Mouse (Mus musculus) telencephalon, adult 2 months (tissue): ENCODE measurements around the gene Nkx3-2.

Source experiments
- DNase-seq: peaks from one replicate; pipeline ENCODE4 v3.0.0-alpha.2; 2011; ENCODE audit warnings: low read depth, low spot score

Gene Nkx3-2

DNA sequence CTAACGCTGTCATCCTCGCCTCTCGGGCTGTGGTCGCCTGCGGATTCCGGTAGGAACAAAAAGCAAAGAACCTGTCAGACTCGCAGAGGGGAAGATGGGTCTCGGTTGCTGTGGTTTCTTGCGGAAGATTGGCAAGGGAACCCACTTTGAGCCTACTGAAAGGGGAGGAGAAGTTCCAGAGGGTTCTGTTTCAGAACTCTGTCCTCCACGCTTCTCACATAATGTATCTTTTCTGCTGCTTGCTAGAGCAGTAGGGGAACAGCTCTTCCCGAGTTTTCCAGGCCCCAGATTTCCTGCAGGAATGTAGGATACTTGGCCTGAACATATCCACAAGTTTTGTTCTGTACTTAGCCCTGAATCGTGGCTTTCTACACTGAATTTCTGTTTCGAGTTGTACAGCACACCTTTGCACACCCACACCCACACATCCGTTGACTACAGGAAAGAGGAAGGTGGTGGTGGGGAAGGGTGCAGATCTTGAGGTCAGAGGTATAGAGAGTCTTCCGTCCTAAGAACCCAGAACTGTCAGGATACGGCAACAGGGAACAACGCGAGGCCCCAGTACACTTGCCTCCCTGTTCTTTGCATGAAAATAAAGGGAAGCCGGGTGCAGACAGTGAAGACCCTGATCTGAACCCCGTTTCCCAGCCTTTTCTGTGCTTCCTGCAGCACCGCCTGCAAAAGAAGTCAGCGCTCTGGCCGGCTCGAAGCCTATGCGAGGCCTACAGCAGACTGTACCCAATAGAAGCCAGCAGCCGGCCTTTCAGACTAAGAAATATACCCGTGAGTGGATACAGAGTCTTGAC, 2.0 kb downstream of the Nkx3-2 start:
- DNase-seq = no peak

DNA sequence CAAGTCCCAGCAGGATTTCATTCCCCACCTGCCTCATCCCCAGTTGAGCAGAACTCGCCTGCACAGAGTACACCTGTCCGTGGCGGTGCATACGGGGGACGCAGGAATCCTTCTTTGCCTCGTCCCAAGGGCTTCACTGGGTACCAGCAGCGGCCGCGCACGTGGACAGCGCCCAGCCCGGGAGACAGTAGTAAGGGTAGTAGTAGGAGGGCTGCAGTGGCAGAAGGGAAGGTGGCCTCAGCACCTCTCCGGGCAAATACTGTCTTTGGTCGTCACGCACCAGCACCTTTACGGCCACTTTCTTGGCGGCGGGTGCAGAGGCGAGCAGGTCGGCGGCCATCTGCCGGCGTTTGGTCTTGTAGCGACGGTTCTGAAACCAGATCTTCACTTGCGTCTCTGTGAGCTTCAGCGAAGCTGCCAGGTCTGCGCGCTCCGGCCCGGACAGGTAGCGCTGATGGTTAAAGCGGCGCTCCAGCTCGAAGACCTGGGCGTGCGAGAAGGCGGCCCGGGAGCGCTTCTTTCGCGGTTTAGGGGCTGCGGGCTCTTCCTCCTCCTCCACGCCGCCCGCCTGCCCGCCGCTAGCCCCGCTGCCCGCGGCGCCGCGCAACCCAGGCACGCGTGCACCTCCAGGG, 2.7 kb downstream of the Nkx3-2 start:
- no peak for DNase-seq

DNA sequence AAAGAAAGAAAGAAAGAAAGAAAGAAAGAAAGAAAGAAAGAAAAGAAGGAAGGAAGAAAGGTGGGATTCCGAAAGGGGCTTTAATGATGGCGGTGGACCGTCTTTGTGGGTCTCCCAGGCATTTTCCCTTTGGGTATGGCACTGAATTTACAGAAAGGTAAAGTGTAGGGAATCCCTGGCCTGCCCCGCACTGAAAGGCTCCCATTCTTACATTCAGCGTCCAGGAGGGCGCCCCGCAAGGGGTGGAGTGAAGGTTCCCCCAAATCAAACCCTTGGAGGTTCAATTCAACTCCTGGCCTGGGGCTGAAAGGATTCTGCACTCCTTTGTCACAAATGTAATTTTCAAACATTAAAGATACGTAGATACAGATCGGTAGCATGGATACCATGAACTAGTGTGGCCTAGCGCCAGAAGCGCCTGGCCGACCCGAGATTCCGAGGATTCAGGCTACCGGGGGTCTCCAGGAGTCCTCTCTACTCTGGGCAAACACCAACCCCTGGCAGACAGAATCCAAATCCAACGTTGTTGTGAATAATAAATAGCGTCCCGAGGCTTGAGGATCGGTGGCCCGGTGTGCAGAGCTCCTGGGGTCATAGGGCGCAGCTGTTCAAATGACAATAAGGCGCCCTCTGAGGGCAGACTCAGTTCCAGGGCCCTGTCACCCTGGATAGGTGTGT, 3.3 kb downstream of the Nkx3-2 start:
- DNase-seq = no peak

DNA sequence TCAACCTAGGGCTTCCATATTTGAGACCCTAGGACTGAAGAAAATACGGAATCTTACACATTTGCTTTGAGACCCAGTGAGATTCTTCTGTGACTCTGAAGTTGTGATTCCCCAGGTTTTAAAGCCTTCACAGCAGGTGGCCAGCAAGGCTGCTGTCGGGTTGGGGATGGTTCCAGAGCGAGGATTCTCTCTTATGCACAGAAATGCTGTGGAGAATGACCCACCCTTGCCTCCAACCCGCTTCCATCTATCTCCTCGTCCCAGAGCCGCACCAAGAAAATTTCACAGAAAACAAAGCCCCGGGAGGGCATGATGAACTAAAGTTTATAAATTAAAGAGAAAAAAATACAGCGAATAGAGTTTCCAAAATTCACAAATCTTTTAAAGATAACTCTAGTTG, 4.2 kb downstream of the Nkx3-2 start:
- DNase-seq = no peak

DNA sequence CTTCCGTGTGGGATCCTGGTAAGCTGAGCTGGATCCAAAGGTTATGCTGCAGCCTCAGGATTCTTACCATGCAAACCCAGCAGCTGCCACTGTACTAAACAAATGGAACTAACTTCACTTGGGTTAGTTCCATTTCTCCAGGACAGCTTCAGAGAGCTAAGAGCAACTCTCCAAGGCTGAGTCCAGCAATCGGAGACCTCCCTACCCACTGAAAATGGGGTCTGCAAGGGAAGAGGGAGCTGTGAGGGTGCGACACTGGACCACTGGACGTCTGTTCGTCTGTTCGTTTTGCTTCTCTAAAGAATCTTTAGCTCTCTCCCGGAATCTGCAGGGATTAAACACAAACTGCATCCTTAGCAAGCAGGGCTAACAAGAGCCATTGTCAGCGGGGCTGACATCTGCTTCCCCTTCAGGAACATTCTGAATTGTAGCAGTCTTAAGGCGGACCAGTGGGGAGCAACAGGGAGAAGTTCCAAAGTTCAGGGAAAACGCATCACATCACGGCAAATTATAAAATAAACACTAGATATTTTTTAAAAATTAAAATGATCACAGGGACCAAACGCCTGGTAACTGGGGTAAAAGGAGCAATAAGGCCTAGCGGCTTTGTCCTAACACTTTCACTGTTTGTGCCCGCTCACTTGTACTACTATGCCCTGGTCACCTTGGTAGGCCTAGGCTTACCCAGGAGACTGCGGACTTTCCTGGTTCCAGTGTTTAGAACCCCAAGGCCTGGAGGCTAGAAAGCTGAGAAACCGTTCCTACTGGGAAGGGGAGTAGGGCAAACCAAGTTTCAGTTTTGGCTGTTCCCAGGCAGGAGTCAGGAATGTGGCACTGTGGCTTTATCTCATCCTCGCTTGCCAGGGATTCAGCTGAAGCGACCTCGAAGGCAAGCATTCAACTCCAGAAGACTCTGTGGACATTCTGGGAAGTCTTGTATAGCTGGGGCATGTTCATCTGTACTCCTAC, 5.3 kb downstream of the Nkx3-2 start:
- no peak for DNase-seq

DNA sequence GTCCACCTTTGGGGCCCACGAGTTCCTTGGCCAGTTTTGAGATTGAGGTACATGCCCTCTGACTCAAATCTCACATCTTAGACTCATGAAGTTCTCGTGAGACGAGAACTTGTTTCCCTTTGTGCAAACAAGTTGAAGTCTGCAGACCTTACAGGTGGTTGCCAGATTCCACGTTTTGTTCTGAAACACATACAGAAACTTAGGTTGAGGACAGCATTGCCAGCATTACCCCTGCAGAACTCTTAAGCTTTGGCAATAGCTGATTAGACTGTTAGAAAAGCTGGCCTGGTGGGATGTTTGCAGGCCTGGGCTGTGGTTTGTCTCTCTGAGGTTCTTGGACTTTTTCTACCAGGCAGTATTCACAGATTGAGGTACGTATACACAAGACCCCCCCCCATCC, 7.0 kb downstream of the Nkx3-2 start:
- no peak for DNase-seq

DNA sequence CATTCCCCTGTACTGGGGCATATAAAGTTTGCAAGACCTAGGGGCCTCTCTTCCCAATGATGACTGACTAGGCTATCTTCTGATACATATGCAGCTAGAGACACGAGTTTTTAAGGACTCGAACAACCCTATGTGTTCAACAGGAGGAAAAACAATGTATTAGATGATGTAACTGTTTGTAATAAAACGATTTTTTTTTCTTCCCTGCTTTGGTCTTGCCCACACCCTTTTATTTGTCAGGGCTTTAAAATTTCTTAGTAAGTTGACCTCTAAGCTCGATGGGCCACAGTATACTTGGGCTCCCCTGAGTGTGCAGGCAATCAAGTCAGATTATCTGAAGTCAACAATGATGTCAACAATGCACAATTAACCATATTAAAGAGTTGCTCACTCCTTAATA, 7.9 kb downstream of the Nkx3-2 start:
- DNase-seq = no peak

DNA sequence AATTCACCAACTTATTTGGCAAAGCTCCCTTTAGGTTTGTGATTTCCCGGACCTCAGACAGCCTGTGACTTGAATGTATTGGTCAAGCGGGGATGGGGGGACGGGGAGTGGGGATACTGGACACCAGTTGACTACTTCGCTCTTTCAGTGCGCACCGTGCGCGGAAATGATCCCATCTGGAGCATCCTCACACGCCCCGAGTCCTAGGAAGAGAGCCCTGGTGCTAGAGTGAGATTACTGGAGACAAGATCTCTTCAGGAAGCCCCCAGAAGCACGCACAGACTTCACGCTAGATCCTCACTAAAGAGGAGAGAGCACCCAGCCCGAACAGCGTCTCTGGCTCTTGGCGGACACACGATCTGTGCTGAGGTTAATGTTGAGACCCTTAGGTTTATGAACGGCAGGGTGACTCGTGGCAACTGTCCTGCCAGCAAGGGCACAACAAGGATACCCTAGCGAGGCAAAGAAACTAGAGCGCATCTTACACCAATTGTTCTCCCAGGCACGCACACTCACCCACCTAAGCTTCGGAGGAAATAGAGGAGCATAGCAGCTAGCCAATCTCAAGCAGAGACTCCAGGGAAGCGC, 8.8 kb downstream of the Nkx3-2 start:
- no peak for DNase-seq

DNA sequence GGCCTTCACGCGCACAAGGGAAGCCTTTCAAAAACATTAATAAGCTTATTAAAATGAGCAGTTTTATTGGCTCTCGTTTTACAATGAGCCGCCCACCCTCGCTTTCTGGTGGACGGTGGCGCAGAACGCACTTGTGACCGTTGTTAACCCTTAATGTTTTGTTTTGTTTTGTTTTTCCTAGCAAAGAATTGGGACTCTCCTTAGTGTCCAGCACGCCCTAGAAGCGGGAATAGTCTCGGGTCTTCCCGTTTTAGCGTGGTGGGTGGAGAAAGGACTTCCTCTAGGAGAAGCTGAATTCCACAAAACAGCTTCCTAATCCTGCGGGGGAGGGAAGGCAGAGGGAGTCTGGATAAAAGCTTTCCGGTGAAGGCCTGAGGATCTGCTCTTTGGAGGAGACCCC, 9.5 kb downstream of the Nkx3-2 start:
- DNase-seq = no peak

DNA sequence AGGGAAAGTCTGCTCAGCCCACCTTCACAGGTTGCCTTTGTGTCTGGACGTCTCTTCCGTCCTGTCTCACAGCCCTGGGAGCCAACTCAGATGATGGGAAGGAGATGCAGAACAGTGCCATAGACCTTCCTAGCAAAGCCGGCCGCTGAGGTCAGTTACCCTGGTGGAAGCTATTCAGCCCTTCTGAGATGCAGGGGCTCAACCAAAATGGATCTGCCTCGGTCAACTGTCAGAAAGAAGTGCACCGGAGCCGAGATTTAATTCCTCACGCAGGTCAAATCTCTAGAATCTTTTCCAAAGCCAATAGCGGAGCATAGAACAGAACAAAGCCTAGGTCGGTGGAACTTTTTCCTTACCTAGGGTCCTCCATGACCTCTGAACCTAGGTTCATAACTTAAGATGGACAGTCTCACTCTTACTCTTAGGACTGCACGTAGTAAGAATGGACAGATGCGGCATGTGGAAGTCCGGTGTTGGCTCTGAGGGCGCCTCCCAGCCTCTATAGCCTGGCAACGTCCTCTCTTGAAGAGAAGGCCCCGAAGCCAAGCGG, 10.0 kb downstream of the Nkx3-2 start:
- DNase-seq = no peak

DNA sequence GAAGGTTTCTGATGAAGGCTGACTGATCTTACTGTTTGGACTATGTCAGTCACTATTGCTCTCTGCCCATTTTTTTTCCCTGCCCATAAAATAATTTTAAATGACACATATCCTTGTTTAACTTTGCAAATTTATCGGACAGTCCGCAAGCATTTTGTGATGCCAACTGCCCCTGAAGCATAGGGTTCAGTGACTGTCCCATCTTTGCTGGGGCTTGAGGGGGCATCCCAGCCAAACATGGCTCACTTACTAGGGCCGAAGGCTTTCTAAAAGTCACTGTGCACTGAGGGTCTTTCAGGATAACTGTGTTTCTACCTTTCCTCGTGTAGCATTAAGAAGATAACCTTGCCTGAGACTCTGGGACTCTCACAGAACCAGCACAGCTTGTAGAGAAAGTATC, 11.6 kb downstream of the Nkx3-2 start:
- DNase-seq = no peak

DNA sequence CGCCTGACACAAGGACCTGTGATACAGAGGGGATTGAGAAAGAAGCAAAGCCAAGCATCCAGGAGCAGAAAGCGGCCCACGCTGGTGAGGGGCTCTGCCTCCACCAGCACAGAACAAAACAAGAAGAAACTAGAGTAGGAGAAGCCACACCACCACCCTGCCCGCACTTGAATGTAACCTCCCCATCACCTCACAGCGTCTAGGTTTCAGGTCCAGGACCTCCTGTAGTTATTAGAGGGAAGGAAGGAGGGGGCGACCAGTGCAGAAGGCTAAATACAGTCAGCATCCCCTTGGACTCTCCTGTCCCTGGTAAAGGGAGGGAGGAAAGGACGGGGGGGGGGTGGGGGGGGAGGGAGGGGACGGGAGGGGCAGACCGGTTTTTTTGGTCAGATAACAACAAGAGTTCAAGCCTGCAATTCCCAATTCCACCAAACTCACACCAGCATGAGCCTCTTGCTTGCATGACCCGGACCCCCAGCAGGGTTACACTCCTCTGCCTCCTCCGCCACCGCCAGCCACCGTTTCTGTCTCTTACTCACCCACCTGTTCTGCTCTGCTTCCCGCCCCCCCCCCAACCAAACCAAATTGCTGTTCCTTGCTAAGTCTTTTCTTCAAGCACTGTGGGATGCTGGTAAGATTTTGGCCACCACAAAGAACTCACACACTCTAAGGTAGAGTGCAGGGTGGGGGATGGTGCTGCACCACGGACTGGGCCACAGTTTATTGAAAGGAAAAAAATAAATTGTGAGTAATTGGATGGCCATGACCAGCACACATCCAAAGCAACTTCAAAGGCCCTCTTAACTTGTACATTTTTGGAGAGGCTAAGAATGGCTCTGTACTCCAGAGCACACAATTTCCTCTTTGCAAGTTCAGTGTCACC, 19.2 kb downstream of the Nkx3-2 start:
- DNase-seq = no peak

DNA sequence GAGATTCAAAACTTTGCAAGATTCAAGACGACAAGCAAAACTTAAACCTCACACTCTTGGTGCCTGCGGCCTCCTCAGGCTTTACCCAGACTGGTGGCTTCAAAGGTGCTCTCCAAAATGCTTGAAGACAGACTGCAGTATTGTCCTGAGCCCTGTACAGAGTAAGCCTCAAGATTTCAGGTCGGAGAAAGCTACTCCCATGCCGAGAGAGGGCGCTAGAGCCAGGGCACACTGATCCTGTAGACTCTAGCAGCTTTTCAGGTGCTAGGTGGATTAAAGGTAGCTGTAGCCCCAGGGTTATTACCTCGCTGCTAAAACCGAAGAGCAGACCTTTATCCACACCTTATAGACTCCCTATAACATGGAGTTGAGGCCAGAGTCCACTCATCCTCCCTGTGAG, 20.1 kb downstream of the Nkx3-2 start:
- DNase-seq = no peak

DNA sequence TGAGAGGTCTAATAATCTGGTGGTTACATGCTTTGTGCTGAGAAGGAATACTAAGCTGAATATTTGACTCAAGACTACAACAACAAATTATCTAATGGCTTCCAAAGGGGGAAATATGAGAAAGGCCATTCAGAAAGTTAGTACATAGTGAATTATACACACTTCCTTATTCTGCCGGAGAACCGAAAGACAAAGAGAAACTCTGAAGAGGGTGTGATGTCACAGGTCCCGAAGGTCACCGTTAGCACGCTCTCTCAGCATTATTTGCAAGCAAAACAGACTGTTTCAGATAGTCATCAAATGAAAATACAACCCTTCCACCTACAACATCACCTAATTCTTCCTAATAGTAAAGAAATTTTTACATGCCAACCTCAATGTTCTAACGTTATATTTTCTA, 25.5 kb downstream of the Nkx3-2 start:
- no peak for DNase-seq

DNA sequence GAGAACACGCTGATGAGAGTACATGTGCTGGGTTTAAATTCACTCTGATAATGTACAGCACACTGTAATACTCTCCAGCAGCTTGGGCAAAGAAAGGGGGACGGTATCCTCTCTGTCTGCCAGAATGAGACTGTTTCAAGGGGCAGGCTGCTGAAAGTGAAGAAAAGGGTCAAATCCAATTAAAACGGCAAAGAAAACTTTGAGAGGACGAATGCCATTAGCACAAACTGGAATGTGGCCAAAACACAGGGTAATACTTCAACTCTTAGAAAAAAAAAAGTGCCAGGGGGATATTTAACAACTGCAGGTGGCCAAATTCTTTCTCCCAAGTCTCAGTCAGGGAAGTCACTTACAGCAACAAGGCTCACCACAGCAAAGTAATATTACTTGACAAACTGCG, 27.3 kb downstream of the Nkx3-2 start:
- DNase-seq = no peak

DNA sequence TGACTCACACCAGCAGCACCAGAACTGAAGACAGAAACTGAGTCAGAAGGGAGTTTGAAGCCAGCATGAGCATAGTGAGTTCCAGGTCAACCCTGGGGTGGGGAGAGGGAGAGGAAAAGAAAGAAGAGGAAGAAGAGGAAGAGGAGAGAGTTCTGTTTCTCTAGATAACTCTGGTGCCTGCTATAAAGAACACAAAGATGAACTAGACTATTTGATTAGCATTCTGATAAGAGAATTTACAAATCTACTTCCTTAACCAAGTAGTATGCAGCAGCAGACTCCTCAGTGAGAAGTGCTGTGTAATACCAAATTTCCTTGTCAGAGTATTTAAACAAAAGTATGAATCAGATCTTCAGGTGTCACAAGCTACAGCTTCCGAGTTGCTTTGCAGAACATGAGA, 37.3 kb downstream of the Nkx3-2 start:
- DNase-seq = no peak

DNA sequence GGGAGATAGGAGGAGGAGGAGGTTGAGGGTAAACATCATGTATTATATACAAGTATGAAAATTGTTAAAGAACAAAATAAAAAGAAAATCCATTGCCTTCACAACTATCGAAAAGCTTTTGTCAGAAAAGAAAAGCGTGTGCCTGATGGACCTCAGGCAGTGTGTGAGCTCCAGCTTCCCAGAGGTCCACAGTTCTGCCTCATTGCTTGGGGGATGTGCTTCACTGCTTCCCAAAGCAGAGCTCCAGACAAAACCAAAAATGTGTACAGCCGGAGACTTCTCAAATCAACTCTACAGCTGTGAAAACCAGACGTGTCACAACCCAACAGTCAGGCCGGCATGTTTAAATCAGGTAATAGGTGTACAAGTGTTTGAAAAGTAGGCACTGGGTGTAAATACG, 38.7 kb downstream of the Nkx3-2 start:
- DNase-seq = no peak
